ENCODE assay signal across 17 mouse cellular contexts in the genomic region with DNA sequence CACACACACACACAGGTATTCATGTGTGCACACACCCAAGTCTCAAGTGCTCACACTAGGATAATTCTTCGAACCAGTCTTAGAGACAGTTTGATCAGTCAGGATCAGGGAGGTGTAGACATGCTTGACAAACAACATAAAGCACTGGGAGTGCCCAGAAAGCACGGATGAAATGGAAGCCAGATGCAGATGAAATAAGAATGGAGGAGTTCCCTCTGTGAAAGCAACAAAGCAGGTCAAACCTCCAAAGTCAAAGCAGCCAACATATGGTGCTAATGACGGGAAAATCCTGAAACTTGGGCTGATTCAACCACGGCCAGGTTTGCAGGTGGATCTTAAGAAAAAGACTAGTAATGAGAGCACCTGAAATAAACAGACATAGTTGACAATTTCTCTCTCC.
"Had no signal": no experiment of that assay in that cellular context is flagged by ENCODE, and none has a peak within 500 bp of the region (broad histone marks: within the 10 kb centered on the region; RNA-seq: fewer than 3 reads in every experiment).

No protein-coding gene starts in this region.

- H3K9me3 ChIP-seq: midbrain, embryonic 10.5 days; midbrain, embryonic 12.5 days; neural tube, embryonic 13.5 days; neural tube, embryonic 15.5 days; stomach, embryonic 15.5 days had no signal

- ATAC-seq: midbrain, embryonic 16.5 days had no signal

- H3K27ac ChIP-seq: midbrain, embryonic 10.5 days; midbrain, embryonic 12.5 days; neural tube, embryonic 13.5 days; neural tube, embryonic 15.5 days; stomach, embryonic 15.5 days; stomach, postnatal 0 days had no signal

- H3K4me1 ChIP-seq: midbrain, embryonic 10.5 days; midbrain, embryonic 12.5 days; neural tube, embryonic 13.5 days; neural tube, embryonic 15.5 days; stomach, embryonic 15.5 days had no signal

- H3K36me3 ChIP-seq: midbrain, embryonic 10.5 days; midbrain, embryonic 12.5 days; neural tube, embryonic 13.5 days; neural tube, embryonic 15.5 days; stomach, embryonic 15.5 days had no signal

- H3K27me3 ChIP-seq: midbrain, embryonic 12.5 days; neural tube, embryonic 13.5 days; neural tube, embryonic 15.5 days; stomach, embryonic 15.5 days had no signal

- H3K4me3 ChIP-seq: midbrain, embryonic 10.5 days; midbrain, embryonic 12.5 days; myocyte; neural tube, embryonic 13.5 days; neural tube, embryonic 15.5 days; stomach, embryonic 15.5 days had no signal

- H3K4me2 ChIP-seq: lung, embryonic 14.5 days; midbrain, embryonic 12.5 days; neural tube, embryonic 13.5 days; neural tube, embryonic 15.5 days; stomach, embryonic 15.5 days had no signal

- DNase-seq: lung, adult 18-20 months; lung, embryonic 14.5 days; lung, postnatal 10 days; lung, postnatal 4 days; midbrain, embryonic 14.5 days; right cerebral cortex, postnatal 14 days; thymus, adult 2 months; thymus, postnatal 25 days; thymus, postnatal 4 days had no signal

- H3K9ac ChIP-seq: lung, embryonic 14.5 days; midbrain, embryonic 12.5 days; neural tube, embryonic 13.5 days; neural tube, embryonic 15.5 days; stomach, embryonic 15.5 days had no signal
